Mouse (Mus musculus) kidney, embryonic 14.5 days (tissue): Measurements from ENCODE around the gene Phldb2. TPM values are rescaled to one million over a fixed set of nuclear protein-coding genes. Genes with fewer than 3 reads are reported as not detected.
A peak's percentile ranks its signal among the peaks of the same experiment; 100 is the strongest.

ENCODE experiments used
- ATAC-seq: fragments of 200-750 bp; cut with Nextera tagmentation; 2 replicates; pipeline ENCODE4 v1.8.0; 2017; ENCODE audit warnings: moderate number of reproducible peaks, mild to moderate bottlenecking, moderate TSS enrichment, moderate library complexity; ENCODE audit not compliant: low FRiP score, low TSS enrichment
- H3K27ac ChIP-seq: fragments of 300-500 bp; sonication (generic); 2 replicates; pipeline ENCODE4 v1.5.1; 2014; ENCODE audit warnings: low read depth, mild to moderate bottlenecking, low read length, moderate library complexity, mixed read lengths
- H3K27me3 ChIP-seq: fragments of 300-500 bp; sonication (generic); 2 replicates; pipeline ENCODE4 v1.6.1; 2014; ENCODE audit warnings: mild to moderate bottlenecking, low read length; ENCODE audit not compliant: control insufficient read depth, insufficient read depth
- H3K36me3 ChIP-seq: fragments of 300-500 bp; sonication (generic); 2 replicates; pipeline ENCODE4 v1.6.1; 2014; ENCODE audit warnings: low read length, mixed read lengths; ENCODE audit not compliant: control insufficient read depth, insufficient read depth
- H3K4me1 ChIP-seq: fragments of 300-500 bp; sonication (generic); 2 replicates; pipeline ENCODE4 v1.6.1; 2014; ENCODE audit warnings: low read length, mixed read lengths; ENCODE audit not compliant: control insufficient read depth, insufficient read depth
- H3K4me2 ChIP-seq: fragments of 300-500 bp; sonication (generic); replicated peaks from 2 replicates; pipeline ENCODE4 v1.6.1; 2014; ENCODE audit warnings: low read depth, mild to moderate bottlenecking, low read length
- H3K4me3 ChIP-seq: fragments of 300-500 bp; sonication (generic); 2 replicates; pipeline ENCODE4 v1.5.1; 2014; ENCODE audit warnings: mild to moderate bottlenecking, low read length
- H3K9ac ChIP-seq: fragments of 300-500 bp; sonication (generic); 2 replicates; pipeline ENCODE4 v1.6.1; 2014; ENCODE audit warnings: low read depth, mild to moderate bottlenecking, low read length, moderate library complexity
- H3K9me3 ChIP-seq: fragments of 300-500 bp; sonication (generic); 2 replicates; pipeline ENCODE4 v1.6.1; 2016; ENCODE audit warnings: low read length; ENCODE audit not compliant: control insufficient read depth
- WGBS: fragments of 180-500 bp; shearing (Covaris S2); extraction: QIAGEN DNeasy Blood & Tissue Kit; methylation state at CpG from one replicate; pipeline ENCODE4 v1.1.7; 2014; 5-methylcytosine and 5-hydroxymethylcytosine counted together
- polyA plus RNA-seq: library from polyadenylated mRNA; unstranded; fragments of >200 nt; fragmentation: Nextera tagmentation; extraction: Ambion mirVana; gene quantifications from 2 replicates; pipeline ENCODE4 v1.2.1, GENCODE M21; 2014

The Phldb2 gene
- polyA plus RNA-seq, 1 experiment from 2014 or later, result 79.3 TPM

DNA sequence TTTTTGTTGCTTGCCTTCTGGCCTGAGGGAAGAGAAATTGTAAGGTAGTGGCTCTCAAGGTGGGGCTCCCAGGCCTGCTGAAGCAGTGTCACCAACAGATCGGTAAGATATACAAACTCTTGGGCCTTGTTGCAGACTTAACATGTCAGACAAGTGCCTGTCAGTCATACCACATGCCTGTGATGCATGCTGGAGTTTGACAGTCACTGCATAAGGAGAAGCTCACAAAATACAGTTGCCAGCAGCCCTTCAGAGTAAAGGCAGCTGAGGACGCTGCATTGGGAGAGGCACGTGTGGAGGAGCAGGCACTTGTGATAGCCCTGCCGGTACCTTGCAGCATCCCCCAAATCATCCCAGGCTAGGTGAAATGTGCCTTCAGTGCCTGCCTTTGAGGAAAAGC is 235.1 kb downstream of the Phldb2 start:
- H3K4me2 ChIP-seq, result no peak overlapping the region
- no peaks in the 10 kb centered on the region for H3K36me3 ChIP-seq
- no peaks in the 10 kb centered on the region for H3K9me3 ChIP-seq
- H3K4me1 ChIP-seq, result no peaks in the 10 kb centered on the region
- H3K9ac ChIP-seq, result no peak overlapping the region
- no peaks in the 10 kb centered on the region for H3K27me3 ChIP-seq
- WGBS, result 96% methylated on average over 4 of the region's 4 CpGs
- ATAC-seq, result no peak
- no peak overlapping the region for H3K27ac ChIP-seq
- no peak overlapping the region for H3K4me3 ChIP-seq

DNA sequence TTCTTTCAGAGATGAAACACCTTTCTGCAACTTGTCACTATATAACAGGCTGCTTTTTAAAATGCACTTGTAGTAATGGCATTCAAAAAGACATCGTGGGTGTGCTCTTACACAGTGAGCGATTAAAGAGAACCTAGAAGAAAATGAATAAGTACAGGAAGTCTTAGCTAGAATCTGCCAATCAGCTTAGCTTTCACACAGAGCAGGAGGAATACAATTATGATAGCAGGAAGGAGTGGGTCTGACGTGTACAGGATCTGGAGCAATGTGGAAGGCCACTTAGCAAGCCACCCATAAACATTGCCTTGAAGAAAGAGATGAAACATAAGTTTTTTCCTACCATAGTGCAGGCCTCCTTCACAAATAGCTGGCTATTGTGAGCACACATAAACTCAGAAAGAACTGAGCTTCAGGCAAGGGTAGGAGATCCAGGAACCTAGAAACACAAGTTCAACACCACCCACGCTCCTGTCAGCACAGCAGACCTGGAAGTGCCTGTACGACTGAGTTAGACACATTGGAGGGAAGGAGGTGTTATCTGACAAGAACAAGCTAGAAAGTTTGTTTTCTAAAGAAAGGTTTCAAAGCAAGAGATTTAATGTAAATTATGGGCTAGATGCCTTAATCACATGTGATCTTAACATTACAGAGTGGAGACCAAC is 238.8 kb downstream of the Phldb2 start:
- Histone ChIP-seq H3K9ac (no peak overlapping the region), H3K4me2 (no peak overlapping the region), H3K27ac (no peak overlapping the region), H3K9me3 (no peaks in the 10 kb centered on the region), H3K36me3 (no peaks in the 10 kb centered on the region), H3K27me3 (no peaks in the 10 kb centered on the region), H3K4me1 (no peaks in the 10 kb centered on the region), H3K4me3 (no peak overlapping the region)
- WGBS, result 78% methylated on average over 5 of the region's 5 CpGs
- no peak for ATAC-seq

DNA sequence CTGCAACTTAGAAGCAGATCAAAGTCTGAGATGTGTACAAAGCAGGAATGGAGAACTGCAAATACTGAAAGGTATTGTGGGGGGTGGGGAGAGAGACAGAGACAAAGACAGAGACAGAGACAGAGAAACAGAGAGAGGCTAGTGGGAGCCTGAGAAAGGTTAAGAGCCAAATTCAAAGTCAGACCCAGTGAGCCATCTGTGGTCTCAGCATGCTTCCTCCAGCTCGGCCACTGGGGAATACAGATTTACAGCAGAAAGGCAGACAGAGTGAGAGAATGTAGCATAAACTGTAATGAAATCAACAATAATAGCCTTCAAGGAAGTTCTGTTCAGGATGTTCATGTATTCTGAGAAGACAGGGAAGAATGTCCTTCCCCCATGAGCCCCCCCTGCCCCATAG is 239.5 kb downstream of the Phldb2 start:
- WGBS, result 79% methylated on average over 1 of the region's 1 CpGs
- Histone ChIP-seq H3K27ac (no peak overlapping the region), H3K4me3 (no peak overlapping the region), H3K9me3 (no peaks in the 10 kb centered on the region), H3K4me2 (no peak overlapping the region), H3K9ac (no peak overlapping the region), H3K4me1 (no peaks in the 10 kb centered on the region), H3K27me3 (no peaks in the 10 kb centered on the region), H3K36me3 (no peaks in the 10 kb centered on the region)
- no peak for ATAC-seq

DNA sequence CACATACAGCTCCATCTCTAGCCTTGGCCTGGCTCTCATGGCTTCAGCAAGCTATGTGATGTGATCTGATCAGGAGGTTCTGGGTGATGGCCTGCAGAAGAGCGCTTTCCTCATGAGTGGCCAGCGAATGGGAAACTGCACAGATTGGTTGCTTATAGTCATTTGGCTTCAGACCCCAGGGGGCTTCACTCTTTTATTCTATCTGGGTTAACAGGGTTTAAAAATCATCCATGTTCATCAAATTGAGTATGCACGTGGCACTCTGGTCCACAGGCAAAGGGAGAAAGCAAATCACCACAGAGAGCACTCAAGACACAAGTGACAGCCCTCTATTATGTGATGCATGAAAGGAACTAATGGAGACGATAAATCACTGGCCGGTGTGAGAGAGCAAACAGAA is 240.1 kb downstream of the Phldb2 start:
- H3K9ac ChIP-seq, result no peak overlapping the region
- H3K27me3 ChIP-seq, result no peaks in the 10 kb centered on the region
- no peak overlapping the region for H3K4me2 ChIP-seq
- no peak for ATAC-seq
- no peak overlapping the region for H3K4me3 ChIP-seq
- H3K27ac ChIP-seq, result no peak overlapping the region
- H3K4me1 ChIP-seq, result no peaks in the 10 kb centered on the region
- no peaks in the 10 kb centered on the region for H3K9me3 ChIP-seq
- H3K36me3 ChIP-seq, result no peaks in the 10 kb centered on the region
- 84% methylated on average over 5 of the region's 5 CpGs for WGBS

- Histone ChIP-seq H3K4me1 (no peaks in the 10 kb centered on the region), H3K27ac (no peak overlapping the region), H3K9ac (no peak overlapping the region; the same call in 1 of the 2 replicates), H3K4me2 (no peak overlapping the region), H3K9me3 (no peaks in the 10 kb centered on the region), H3K27me3 (no peaks in the 10 kb centered on the region), H3K36me3 (no peaks in the 10 kb centered on the region), H3K4me3 (no peak overlapping the region)
- WGBS, result 76% methylated on average over 7 of the region's 7 CpGs
- peak; percentile 75 for ATAC-seq
Measured at GRCm38 (mm10) chr16:45711263-45711662, 242.1 kb downstream of the Phldb2 start.

- H3K27me3 ChIP-seq, result no peaks in the 10 kb centered on the region
- H3K4me1 ChIP-seq, result no peaks in the 10 kb centered on the region
- ATAC-seq, result no peak
- H3K27ac ChIP-seq, result no peak overlapping the region
- no peaks in the 10 kb centered on the region for H3K9me3 ChIP-seq
- H3K4me3 ChIP-seq, result no peak overlapping the region
- 76% methylated on average over 5 of the region's 5 CpGs for WGBS
- H3K4me2 ChIP-seq, result no peak overlapping the region
- H3K36me3 ChIP-seq, result no peaks in the 10 kb centered on the region
- no peak overlapping the region for H3K9ac ChIP-seq
Measured at GRCm38 (mm10) chr16:45699301-45699700, 254.1 kb downstream of the Phldb2 start.

GRCm38 (mm10) chr16:45697996-45698395 is 255.4 kb downstream of the Phldb2 start:
- Histone ChIP-seq H3K9ac (no peak overlapping the region), H3K27ac (no peak overlapping the region), H3K4me1 (no peaks in the 10 kb centered on the region), H3K4me3 (no peak overlapping the region), H3K9me3 (no peaks in the 10 kb centered on the region), H3K27me3 (no peaks in the 10 kb centered on the region), H3K36me3 (no peaks in the 10 kb centered on the region), H3K4me2 (no peak overlapping the region)
- WGBS, result 83% methylated on average over 6 of the region's 6 CpGs
- ATAC-seq, result no peak

Other genes with a start within 250 kb of the Phldb2 start
- 8.0 and 8.5 TPM in 2 replicates for gene Tagln3, start 229.0 kb downstream of the Phldb2 start, polyA plus RNA-seq
- gene Abhd10, start 210.6 kb downstream of the Phldb2 start, polyA plus RNA-seq, result 36.5 and 38.8 TPM in 2 replicates
- gene Plcxd2, start 56.6 kb upstream of the Phldb2 start, polyA plus RNA-seq, result 0.89 and 1.2 TPM in 2 replicates
- 0.09 TPM in 1 of 2 replicates, not detected in the other for gene Cd96, start 166.7 kb upstream of the Phldb2 start, polyA plus RNA-seq
- gene Gm4737, start 201.5 kb upstream of the Phldb2 start, polyA plus RNA-seq, result 3.0 and 3.3 TPM in 2 replicates